17 mouse cellular contexts compared by ENCODE assay signal in genomic region chr10:91566116-91566774, GRCm38 (mm10).
A peak's percentile ranks its signal among the peaks of the same experiment; 100 is the strongest.
DNase-seq lines count a peak whose midpoint lies in the region; ATAC-seq lines count a peak whose summit lies in the region.
"Had no signal": no experiment of that assay in that cellular context is flagged by ENCODE, and none has a peak within 500 bp of the region (broad histone marks: within the 10 kb centered on the region; RNA-seq: fewer than 3 reads in every experiment).

No protein-coding gene starts in this region.

- H3K27ac ChIP-seq in midbrain, embryonic 12.5 days (replicated peaks) = peak overlapping the region; percentile 35
- H3K27ac ChIP-seq: embryonic facial prominence, embryonic 15.5 days; heart, embryonic 15.5 days; hindbrain, embryonic 10.5 days; limb, embryonic 13.5 days; liver, embryonic 13.5 days; stomach, postnatal 0 days had no signal

- no peaks in the 10 kb centered on the region for H3K36me3 ChIP-seq in midbrain, embryonic 12.5 days
- H3K36me3 ChIP-seq: embryonic facial prominence, embryonic 15.5 days; heart, embryonic 15.5 days; hindbrain, embryonic 10.5 days; limb, embryonic 13.5 days; liver, embryonic 13.5 days had no signal

- no peak for ATAC-seq in midbrain, embryonic 12.5 days (ENCODE audit: low FRiP score, low read depth)

- H3K9me3 ChIP-seq in midbrain, embryonic 12.5 days = no peaks in the 10 kb centered on the region
- H3K9me3 ChIP-seq: embryonic facial prominence, embryonic 15.5 days; heart, embryonic 15.5 days; hindbrain, embryonic 10.5 days; limb, embryonic 13.5 days; liver, embryonic 13.5 days had no signal

- H3K4me1 ChIP-seq in midbrain, embryonic 12.5 days = peaks cover 6% of the 10 kb centered on the region
- H3K4me1 ChIP-seq: embryonic facial prominence, embryonic 15.5 days; heart, embryonic 15.5 days; limb, embryonic 13.5 days; liver, embryonic 13.5 days had no signal

- WGBS in midbrain, embryonic 12.5 days = 33% methylated on average over 7 of the region's 7 CpGs

- H3K27me3 ChIP-seq in midbrain, embryonic 12.5 days = no peaks in the 10 kb centered on the region
- H3K27me3 ChIP-seq: embryonic facial prominence, embryonic 15.5 days; heart, embryonic 15.5 days; limb, embryonic 13.5 days; liver, embryonic 13.5 days had no signal

- DNase-seq in heart, adult 11 months = peak; percentile 70
- DNase-seq in heart, adult 18-20 months = no peak
- peak; percentile 27 to 39 for DNase-seq in right cerebral cortex, postnatal 10 days (ENCODE audit: low spot score in 2 of 2)
- no peak for DNase-seq in right cerebral cortex, postnatal 14 days
- no peak for DNase-seq in retina, postnatal 1 day
- DNase-seq in adrenal gland, postnatal 25 days = no peak
- DNase-seq: cerebellum, adult 8-10 months; kidney, adult 9 months; liver, embryonic 13.5 days; lung, embryonic 14.5 days; lung, postnatal 36 days had no signal

- no peak overlapping the region for H3K4me2 ChIP-seq in midbrain, embryonic 12.5 days (replicated peaks)
- H3K4me2 ChIP-seq: embryonic facial prominence, embryonic 15.5 days; heart, embryonic 15.5 days; limb, embryonic 13.5 days; liver, embryonic 13.5 days; lung, embryonic 14.5 days had no signal

- H3K4me3 ChIP-seq in midbrain, embryonic 12.5 days = no peak overlapping the region
- H3K4me3 ChIP-seq: embryonic facial prominence, embryonic 15.5 days; heart, embryonic 15.5 days; hindbrain, embryonic 10.5 days; limb, embryonic 13.5 days; liver, embryonic 13.5 days had no signal

- no peak overlapping the region for H3K9ac ChIP-seq in midbrain, embryonic 12.5 days (replicated peaks)
- H3K9ac ChIP-seq: embryonic facial prominence, embryonic 15.5 days; heart, embryonic 15.5 days; limb, embryonic 13.5 days; liver, embryonic 13.5 days; lung, embryonic 14.5 days had no signal

Comparison
In these comparisons a context has a peak if more than half of its experiments do, and no peak if none do; other contexts are left out.
1. DNase-seq: peak in heart, adult 11 months (single experiment) and right cerebral cortex, postnatal 10 days (2 of 2); none in heart, adult 18-20 months (0 of 2), right cerebral cortex, postnatal 14 days (single experiment), retina, postnatal 1 day (single experiment) and adrenal gland, postnatal 25 days (single experiment).